Mouse (Mus musculus) adrenal gland, postnatal 36 days (tissue): ENCODE measurements around the gene Rufy1. TPM values are rescaled to one million over a fixed set of nuclear protein-coding genes. Genes with fewer than 3 reads are reported as not detected.
A peak's percentile ranks its signal among the peaks of the same experiment; 100 is the strongest.

Source experiments
- DNase-seq, 2 experiments: peaks; one replicate each; pipeline ENCODE4 v3.0.0; 2021; ENCODE audit warnings: mixed read lengths in 1 of 2
- total RNA-seq, 2 experiments: library from RNA; stranded (reverse); gene quantifications; 2 replicates each; pipeline ENCODE4 v1.2.3; 2021

Gene Rufy1
- total RNA-seq, 2 experiments from 2014 or later: 38.2 to 39.8 TPM

- peak; percentile 14 to 22 for DNase-seq
Measured at GRCm38 (mm10) chr11:50431134-50432068, 476 bp upstream of the Rufy1 start.

- DNase-seq: no peak
Measured at GRCm38 (mm10) chr11:50426056-50426455, 4.9 kb downstream of the Rufy1 start.

GRCm38 (mm10) chr11:50421934-50422780 lies 8.8 kb downstream of the Rufy1 start:
- DNase-seq: peak; percentile 57 to 75

GRCm38 (mm10) chr11:50421461-50421860 lies 9.5 kb downstream of the Rufy1 start:
- no peak for DNase-seq

GRCm38 (mm10) chr11:50417856-50418255 lies 13.1 kb downstream of the Rufy1 start:
- peak; percentile 46 to 54 for DNase-seq

- no peak for DNase-seq
Measured at GRCm38 (mm10) chr11:50415563-50416241, 15.2 kb downstream of the Rufy1 start.

GRCm38 (mm10) chr11:50407235-50407634 lies 23.7 kb downstream of the Rufy1 start:
- DNase-seq: peak; percentile 36 to 51

- DNase-seq: peak; percentile 86 to 88
Measured at GRCm38 (mm10) chr11:50403367-50404014, 27.4 kb downstream of the Rufy1 start.

- DNase-seq: no peak
Measured at GRCm38 (mm10) chr11:50402481-50402880, 28.4 kb downstream of the Rufy1 start.

GRCm38 (mm10) chr11:50398803-50399202 lies 32.1 kb downstream of the Rufy1 start:
- DNase-seq: no peak

GRCm38 (mm10) chr11:50397316-50397715 lies 33.6 kb downstream of the Rufy1 start:
- no peak for DNase-seq

- no peak for DNase-seq
Measured at GRCm38 (mm10) chr11:50396766-50397307, 34.1 kb downstream of the Rufy1 start.

GRCm38 (mm10) chr11:50394731-50395130 lies 36.2 kb downstream of the Rufy1 start:
- DNase-seq: no peak

GRCm38 (mm10) chr11:50393306-50393705 lies 37.6 kb downstream of the Rufy1 start:
- DNase-seq: no peak

GRCm38 (mm10) chr11:50391272-50391960 lies 39.5 kb downstream of the Rufy1 start:
- DNase-seq: no peak

GRCm38 (mm10) chr11:50389616-50390015 lies 41.3 kb downstream of the Rufy1 start:
- DNase-seq: no peak

GRCm38 (mm10) chr11:50389011-50389410 lies 41.9 kb downstream of the Rufy1 start:
- DNase-seq: no peak

- DNase-seq: no peak
Measured at GRCm38 (mm10) chr11:50388217-50388929, 42.6 kb downstream of the Rufy1 start.

- DNase-seq: no peak
Measured at GRCm38 (mm10) chr11:50387697-50388096, 43.2 kb downstream of the Rufy1 start.

GRCm38 (mm10) chr11:50387167-50387679 lies 43.7 kb downstream of the Rufy1 start:
- no peak for DNase-seq
